Mouse (Mus musculus): ENCODE measurements around the gene Ralgapb.

- TF ChIP-seq CTCF (IDR thresholded peaks at IDR 0.05; ENCODE audit: borderline replicate concordance, control insufficient read depth, extremely low read depth, insufficient read depth, low read length, poor library complexity) (no peak), POLR2A (IDR thresholded peaks at IDR 0.05; ENCODE audit: control insufficient read depth, extremely low read depth, insufficient read depth, low read length, poor library complexity) (no peak)
These were observed 94.0 kb downstream of the Ralgapb start for GRCm38 (mm10) chr2:158503671-158504070.
